Mouse (Mus musculus): Measurements from ENCODE around the gene Kcng3.

Kcng3 gene

DNA sequence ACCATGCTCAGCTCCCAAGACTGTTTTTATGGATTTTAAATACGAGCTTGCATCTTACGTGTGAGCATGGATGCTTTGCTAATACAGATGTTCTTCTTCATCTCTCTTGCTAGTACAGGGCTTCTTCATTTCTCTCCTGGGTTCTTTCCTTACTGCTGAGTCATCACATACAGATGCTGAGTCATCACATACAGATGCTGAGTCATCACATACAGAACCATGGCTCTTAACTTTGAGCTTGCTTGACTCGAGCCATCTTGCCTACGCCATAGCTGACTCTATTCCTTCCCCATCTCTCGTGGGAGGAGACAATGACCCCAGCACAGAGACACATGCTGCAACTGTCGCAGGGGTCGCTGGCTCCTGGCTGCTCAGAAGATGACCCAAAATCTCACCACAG lies 76.7 kb downstream of the Kcng3 start:
- no peak for DNase-seq (ENCODE audit: low spot score)

DNA sequence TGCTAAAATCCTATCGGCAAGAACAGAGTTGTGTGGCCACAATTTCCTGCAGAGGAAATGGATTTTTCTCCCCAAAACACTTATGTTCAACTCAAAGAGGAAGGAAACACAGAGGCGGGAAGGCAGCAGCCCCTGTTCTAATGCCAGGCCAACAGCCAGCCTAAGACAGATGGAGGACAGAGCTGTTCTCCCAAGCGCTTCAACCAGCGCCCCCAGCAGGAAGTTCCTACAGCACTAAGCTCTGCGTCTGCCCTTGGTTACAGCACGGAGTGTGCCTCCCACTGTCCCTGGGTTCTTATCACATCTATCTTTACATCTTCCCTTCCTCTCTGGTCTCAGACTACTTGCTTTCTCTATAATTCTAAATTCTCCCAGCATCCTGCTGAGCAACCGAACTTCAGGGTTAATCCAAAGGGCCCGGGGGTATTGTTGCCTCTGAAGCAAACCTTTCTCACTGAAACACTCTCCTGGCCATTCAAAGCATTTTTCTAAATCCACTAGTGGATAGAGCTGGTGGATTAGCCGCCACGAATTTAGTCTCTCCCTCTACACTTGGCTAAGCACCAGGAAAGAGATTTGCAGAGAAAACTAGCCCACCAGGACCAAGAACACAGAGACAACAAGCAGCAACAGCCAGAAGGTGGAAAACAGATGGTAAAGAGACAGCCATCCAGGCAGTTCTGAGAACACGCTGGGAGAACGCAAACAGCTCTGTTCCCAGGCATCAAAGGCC lies 83.0 kb downstream of the Kcng3 start:
- no peak for DNase-seq (ENCODE audit: low spot score)

DNA sequence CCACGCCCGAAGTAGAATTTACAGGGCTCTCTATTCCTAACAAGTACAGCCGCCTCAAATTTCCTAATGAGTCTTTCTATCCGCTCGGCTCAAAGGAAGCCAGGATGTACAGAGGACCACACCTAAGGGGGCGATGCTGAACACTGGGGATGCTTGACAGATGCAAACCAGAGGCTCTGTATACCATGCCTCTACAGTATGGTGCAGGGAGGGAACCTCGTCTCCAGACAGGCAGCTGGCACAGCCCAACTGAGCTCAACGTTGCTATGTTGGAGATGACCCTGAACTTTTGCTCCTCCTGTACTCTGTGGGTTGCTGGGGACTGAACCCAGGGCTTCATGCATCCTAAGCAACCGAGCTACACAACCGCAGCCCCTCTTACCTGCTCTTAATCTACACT lies 84.5 kb downstream of the Kcng3 start:
- DNase-seq (ENCODE audit: low spot score), result no peak

DNA sequence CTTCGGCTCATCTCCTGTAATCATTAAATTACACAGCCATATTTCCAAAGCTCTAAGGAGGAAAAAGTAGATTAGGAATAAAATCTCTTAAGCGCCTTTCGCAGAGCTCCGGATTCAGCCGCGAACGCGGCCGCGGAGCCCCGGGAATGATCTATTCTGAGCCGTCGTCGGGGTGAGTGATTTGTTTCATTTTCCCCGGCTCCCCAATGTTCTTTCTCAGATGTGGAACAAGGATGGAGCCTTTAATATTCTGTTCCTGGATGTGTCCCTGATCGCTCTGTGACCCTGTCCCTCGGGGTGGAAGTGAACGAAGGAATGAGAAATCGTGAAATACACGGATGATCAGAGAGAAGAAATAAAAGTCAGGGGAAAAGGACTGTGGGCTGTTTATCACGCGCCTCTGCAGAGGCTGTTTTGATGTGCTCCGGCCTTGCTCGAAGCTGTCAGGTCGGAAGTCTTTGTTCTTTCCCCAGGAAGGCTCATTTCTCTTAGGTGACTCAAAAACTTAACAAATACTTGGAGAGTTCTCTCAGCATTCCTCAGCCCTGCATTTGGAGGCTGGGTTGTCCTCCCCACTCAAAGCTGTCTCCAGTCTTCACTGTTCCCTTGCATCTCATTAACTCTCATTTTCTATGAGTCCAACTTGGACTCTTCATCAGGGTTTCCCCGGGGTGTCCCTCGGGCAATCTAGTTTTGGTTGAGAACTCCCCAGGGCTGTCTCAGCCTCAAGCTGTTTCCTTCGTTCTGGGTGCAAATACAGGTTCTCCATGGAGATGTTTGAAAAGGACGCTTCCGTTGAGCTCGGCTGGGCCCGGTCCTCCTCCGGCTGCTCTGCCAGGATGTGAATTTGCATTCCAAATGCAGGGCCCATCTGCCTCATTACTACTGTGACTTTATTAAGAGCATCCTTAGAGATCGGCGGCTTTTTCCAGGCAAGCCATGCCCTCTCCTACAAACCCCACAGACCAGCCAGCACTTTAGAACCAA lies 85.6 kb downstream of the Kcng3 start:
- no peak for DNase-seq (ENCODE audit: low spot score)

DNA sequence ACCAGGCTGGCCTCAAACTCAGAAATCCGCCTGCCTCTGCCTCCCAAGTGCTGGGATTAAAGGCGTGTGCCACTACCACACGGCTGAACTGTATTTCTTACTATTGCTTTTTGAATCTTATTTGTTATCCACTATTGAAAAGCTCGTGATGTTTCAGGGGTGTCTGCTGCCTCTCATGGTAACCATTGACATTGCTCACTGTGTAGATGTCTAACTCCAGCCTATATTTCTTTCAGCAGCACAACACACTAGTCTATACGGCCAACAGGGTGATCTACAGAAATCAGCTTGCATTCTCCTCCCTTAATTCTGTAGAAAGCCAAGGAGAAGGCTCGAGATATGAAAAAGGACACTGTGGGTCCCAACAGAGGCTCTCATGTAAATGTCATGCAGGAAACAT lies 86.4 kb downstream of the Kcng3 start:
- no peak for DNase-seq (ENCODE audit: low spot score)

DNA sequence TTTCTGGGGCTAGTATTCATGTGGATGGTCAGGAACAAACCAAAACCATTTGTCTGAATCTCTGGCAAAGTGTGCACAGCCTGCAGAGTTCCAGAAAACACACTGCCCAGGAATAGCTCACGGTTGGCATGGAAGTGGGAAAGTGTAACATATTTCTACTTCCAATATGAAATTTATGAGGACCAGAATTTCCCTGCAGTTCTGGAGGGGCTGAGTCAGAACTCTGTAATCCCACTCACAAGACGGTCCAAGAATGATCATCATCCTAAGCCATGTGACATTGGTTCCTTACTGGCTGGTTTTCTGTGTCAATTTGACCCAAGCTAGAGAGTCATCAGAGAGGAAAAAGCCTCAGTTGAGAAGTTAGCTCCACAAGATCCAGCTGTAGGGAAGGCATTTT lies 89.3 kb downstream of the Kcng3 start:
- DNase-seq (ENCODE audit: low spot score), result no peak

DNA sequence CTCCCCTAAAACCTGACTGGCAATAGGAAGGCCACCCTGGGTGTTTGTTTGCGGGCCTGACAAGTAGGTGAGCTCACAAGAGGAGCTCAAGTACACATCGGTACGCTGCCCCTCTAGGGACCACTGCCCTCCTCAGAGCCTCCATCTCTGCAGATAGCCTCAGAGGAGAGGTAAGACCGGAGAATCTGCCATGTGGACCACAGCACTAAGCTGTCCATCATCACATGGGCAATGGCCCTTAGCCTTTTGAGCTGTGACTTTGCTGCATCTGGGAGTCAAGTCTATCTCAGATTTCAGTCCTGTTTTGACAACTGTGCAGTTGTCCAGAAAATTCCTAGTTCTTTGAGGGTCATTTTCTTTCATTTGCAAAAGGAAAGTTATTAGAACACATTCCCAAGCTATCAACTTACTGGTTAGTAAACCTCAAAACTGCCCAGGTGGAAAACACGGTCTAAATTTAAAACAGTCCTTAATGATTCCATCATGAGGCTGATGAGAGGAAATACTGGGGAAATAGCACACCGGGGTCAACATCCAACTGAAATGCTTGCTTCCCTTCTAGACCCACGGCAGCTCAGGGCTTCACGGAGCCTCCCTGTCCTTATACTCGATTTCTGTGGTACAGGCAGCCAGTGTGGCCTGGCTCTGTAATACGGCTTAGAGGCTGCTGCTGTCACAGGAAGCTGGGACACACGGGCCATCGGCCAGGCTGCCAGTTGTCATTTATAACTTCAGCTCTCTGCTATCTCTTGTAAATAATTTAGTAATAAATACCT lies 92.2 kb downstream of the Kcng3 start:
- DNase-seq (ENCODE audit: low spot score), result no peak

DNA sequence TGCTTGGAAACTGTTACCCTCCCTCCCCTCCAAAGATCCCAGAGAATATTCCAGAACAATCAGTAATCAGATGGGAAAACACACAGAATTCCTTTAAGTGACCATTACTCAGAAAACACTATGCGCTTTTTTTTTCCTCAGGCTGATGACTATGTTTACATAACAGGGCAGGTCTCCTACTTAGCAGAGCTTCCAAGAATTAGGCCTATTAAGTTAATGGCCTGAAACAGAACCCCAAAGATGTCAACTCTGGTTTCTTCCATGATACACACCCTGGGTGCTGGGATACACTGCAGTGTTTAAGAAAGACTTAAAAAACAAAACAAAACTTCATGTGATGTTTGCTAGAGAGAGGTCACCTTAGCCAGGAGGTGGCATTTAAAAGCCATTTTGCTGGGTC lies 93.0 kb downstream of the Kcng3 start:
- DNase-seq (ENCODE audit: low spot score), result no peak

DNA sequence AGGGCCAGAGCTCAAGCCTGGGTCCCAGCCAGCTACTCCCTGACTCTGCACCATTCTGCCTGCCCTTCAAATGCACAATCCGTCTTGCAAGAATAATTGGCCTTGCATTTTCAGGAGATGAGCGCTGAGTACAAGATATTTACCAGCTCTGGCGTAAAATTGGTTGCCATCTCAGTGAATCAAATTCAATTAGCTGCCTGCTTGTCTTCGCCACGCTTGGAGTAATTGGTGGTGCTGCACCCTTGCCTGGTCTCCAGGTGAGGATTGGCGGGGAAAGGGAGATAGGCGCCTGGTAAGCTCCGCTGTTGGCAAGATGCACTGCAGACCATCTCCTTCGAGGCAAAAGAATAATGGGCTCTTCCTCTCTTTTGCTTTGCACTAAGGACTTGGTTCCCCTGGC lies 93.6 kb downstream of the Kcng3 start:
- no peak for DNase-seq (ENCODE audit: low spot score)
